Mouse (Mus musculus): ENCODE results near the gene Cmc1. TPM values are rescaled to one million over a fixed set of nuclear protein-coding genes. Genes with fewer than 3 reads are reported as not detected.

Cmc1 gene
- 125 and 134 TPM in 2 replicates for polyA plus RNA-seq (2015; fragmentation: Nextera tagmentation; extraction: Ambion mirVana)

GRCm38 (mm10) chr9:118149407-118150402 is at the start of gene Cmc1:
Gene Cmc1 (minus strand): TSS chr9:118150177.
- H3K36me3 ChIP-seq (ENCODE audit: control insufficient read depth, insufficient read depth), result no peaks in the 10 kb centered on the region
- peak within 1 kb of the TSS; percentile 73 for H3K4me2 ChIP-seq (replicated peaks; ENCODE audit: low read depth)
- TF ChIP-seq CTCF (IDR thresholded peaks at IDR 0.05; ENCODE audit: low read depth), result peak; percentile 57
- peak within 1 kb of the TSS; percentile 66 for H3K9ac ChIP-seq (ENCODE audit: low read depth, low read length)
- peak within 1 kb of the TSS; percentile 95 for H3K4me3 ChIP-seq (ENCODE audit: low read depth, low read length)
- peak; percentile 96 for ATAC-seq
- WGBS, result under 1% methylated on average over 55 of the region's 58 CpGs
- no peaks in the 10 kb centered on the region for H3K27me3 ChIP-seq (replicated peaks; ENCODE audit: control insufficient read depth, insufficient read depth, low read length)
- no peaks in the 10 kb centered on the region for H3K9me3 ChIP-seq (ENCODE audit: control insufficient read depth)
- H3K27ac ChIP-seq (ENCODE audit: low read depth, low read length), result peak within 1 kb of the TSS; percentile 36
- peaks cover 6% of the 10 kb centered on the region; the same call in 1 of the 2 replicates for H3K4me1 ChIP-seq (replicated peaks; ENCODE audit: control insufficient read depth, insufficient read depth, low read length)

GRCm38 (mm10) chr9:118198557-118198956 is 48.6 kb upstream of the Cmc1 start:
- Histone ChIP-seq H3K4me2 (replicated peaks; ENCODE audit: low read depth) (no peak overlapping the region), H3K4me3 (ENCODE audit: low read depth, low read length) (no peak overlapping the region), H3K9ac (ENCODE audit: low read depth, low read length) (no peak overlapping the region), H3K9me3 (ENCODE audit: control insufficient read depth) (no peaks in the 10 kb centered on the region), H3K4me1 (replicated peaks; ENCODE audit: control insufficient read depth, insufficient read depth, low read length) (no peaks in the 10 kb centered on the region), H3K27me3 (replicated peaks; ENCODE audit: control insufficient read depth, insufficient read depth, low read length) (no peaks in the 10 kb centered on the region), H3K27ac (ENCODE audit: low read depth, low read length) (no peak overlapping the region), H3K36me3 (ENCODE audit: control insufficient read depth, insufficient read depth) (no peaks in the 10 kb centered on the region)
- TF ChIP-seq CTCF (IDR thresholded peaks at IDR 0.05; ENCODE audit: low read depth), result no peak
- WGBS, result 97% methylated on average over 1 of the region's 1 CpGs
- no peak for ATAC-seq

GRCm38 (mm10) chr9:118196661-118197390 is 46.8 kb upstream of the Cmc1 start:
- H3K4me1 ChIP-seq (replicated peaks; ENCODE audit: control insufficient read depth, insufficient read depth, low read length), result no peaks in the 10 kb centered on the region
- H3K36me3 ChIP-seq (ENCODE audit: control insufficient read depth, insufficient read depth), result no peaks in the 10 kb centered on the region
- no peaks in the 10 kb centered on the region for H3K27me3 ChIP-seq (replicated peaks; ENCODE audit: control insufficient read depth, insufficient read depth, low read length)
- H3K4me2 ChIP-seq (replicated peaks; ENCODE audit: low read depth), result no peak overlapping the region
- H3K9ac ChIP-seq (ENCODE audit: low read depth, low read length), result no peak overlapping the region
- no peaks in the 10 kb centered on the region for H3K9me3 ChIP-seq (ENCODE audit: control insufficient read depth)
- no peak overlapping the region for H3K4me3 ChIP-seq (ENCODE audit: low read depth, low read length)
- no peak for ATAC-seq
- TF ChIP-seq CTCF (IDR thresholded peaks at IDR 0.05; ENCODE audit: low read depth), result no peak
- 82% methylated on average over 9 of the region's 9 CpGs for WGBS
- H3K27ac ChIP-seq (ENCODE audit: low read depth, low read length), result no peak overlapping the region

- no peak for TF ChIP-seq CTCF (IDR thresholded peaks at IDR 0.05; ENCODE audit: low read depth)
- Histone ChIP-seq H3K27ac (ENCODE audit: low read depth, low read length) (no peak overlapping the region), H3K9ac (ENCODE audit: low read depth, low read length) (no peak overlapping the region), H3K27me3 (replicated peaks; ENCODE audit: control insufficient read depth, insufficient read depth, low read length) (no peaks in the 10 kb centered on the region), H3K36me3 (ENCODE audit: control insufficient read depth, insufficient read depth) (no peaks in the 10 kb centered on the region), H3K4me1 (replicated peaks; ENCODE audit: control insufficient read depth, insufficient read depth, low read length) (no peaks in the 10 kb centered on the region), H3K9me3 (ENCODE audit: control insufficient read depth) (no peaks in the 10 kb centered on the region), H3K4me3 (ENCODE audit: low read depth, low read length) (no peak overlapping the region), H3K4me2 (replicated peaks; ENCODE audit: low read depth) (no peak overlapping the region)
- ATAC-seq, result no peak
- 85% methylated on average over 1 of the region's 1 CpGs for WGBS
Measured at GRCm38 (mm10) chr9:118193263-118193662, 43.3 kb upstream of the Cmc1 start.

GRCm38 (mm10) chr9:118191276-118191675 is 41.3 kb upstream of the Cmc1 start:
- Histone ChIP-seq H3K27ac (ENCODE audit: low read depth, low read length) (no peak overlapping the region), H3K36me3 (ENCODE audit: control insufficient read depth, insufficient read depth) (no peaks in the 10 kb centered on the region), H3K4me2 (replicated peaks; ENCODE audit: low read depth) (no peak overlapping the region), H3K4me1 (replicated peaks; ENCODE audit: control insufficient read depth, insufficient read depth, low read length) (no peaks in the 10 kb centered on the region), H3K4me3 (ENCODE audit: low read depth, low read length) (no peak overlapping the region), H3K9ac (ENCODE audit: low read depth, low read length) (no peak overlapping the region), H3K27me3 (replicated peaks; ENCODE audit: control insufficient read depth, insufficient read depth, low read length) (no peaks in the 10 kb centered on the region), H3K9me3 (ENCODE audit: control insufficient read depth) (no peaks in the 10 kb centered on the region)
- 73% methylated on average over 10 of the region's 10 CpGs for WGBS
- ATAC-seq, result no peak
- no peak for TF ChIP-seq CTCF (IDR thresholded peaks at IDR 0.05; ENCODE audit: low read depth)

GRCm38 (mm10) chr9:118188374-118188773 is 38.4 kb upstream of the Cmc1 start:
- H3K9me3 ChIP-seq (ENCODE audit: control insufficient read depth), result no peaks in the 10 kb centered on the region
- no peak for ATAC-seq
- H3K27me3 ChIP-seq (replicated peaks; ENCODE audit: control insufficient read depth, insufficient read depth, low read length), result no peaks in the 10 kb centered on the region
- no peak overlapping the region for H3K9ac ChIP-seq (ENCODE audit: low read depth, low read length)
- TF ChIP-seq CTCF (IDR thresholded peaks at IDR 0.05; ENCODE audit: low read depth), result peak; percentile 34; the same call in 1 of the 2 replicates
- H3K4me3 ChIP-seq (ENCODE audit: low read depth, low read length), result no peak overlapping the region
- H3K36me3 ChIP-seq (ENCODE audit: control insufficient read depth, insufficient read depth), result no peaks in the 10 kb centered on the region
- no peaks in the 10 kb centered on the region for H3K4me1 ChIP-seq (replicated peaks; ENCODE audit: control insufficient read depth, insufficient read depth, low read length)
- WGBS, result 91% methylated on average over 6 of the region's 6 CpGs
- H3K4me2 ChIP-seq (replicated peaks; ENCODE audit: low read depth), result no peak overlapping the region
- H3K27ac ChIP-seq (ENCODE audit: low read depth, low read length), result no peak overlapping the region
